Mouse (Mus musculus) G1E (cell line): ENCODE data around the gene Vps35.

Source experiments
- CTCF ChIP-seq: IDR thresholded peaks from 2 replicates; pipeline ENCODE4 v1.5.1; 2012; ENCODE audit warnings: low read depth, low read length, inconsistent platforms, mixed read lengths
- GATA1 ChIP-seq: IDR thresholded peaks from 2 replicates; pipeline ENCODE4 v1.6.1; 2012; ENCODE audit warnings: borderline replicate concordance, low read length, inconsistent platforms, mixed read lengths
- POLR2AphosphoS5 ChIP-seq: IDR thresholded peaks from 2 replicates; pipeline ENCODE4 v1.6.1; 2012; ENCODE audit warnings: low read depth, low read length, inconsistent platforms; ENCODE audit not compliant: insufficient replicate concordance
- TAL1 ChIP-seq: conservative IDR thresholded peaks from 2 replicates; pipeline ENCODE4 v1.6.1; 2012; ENCODE audit warnings: low read depth, low read length, inconsistent platforms, mixed read lengths

DNA sequence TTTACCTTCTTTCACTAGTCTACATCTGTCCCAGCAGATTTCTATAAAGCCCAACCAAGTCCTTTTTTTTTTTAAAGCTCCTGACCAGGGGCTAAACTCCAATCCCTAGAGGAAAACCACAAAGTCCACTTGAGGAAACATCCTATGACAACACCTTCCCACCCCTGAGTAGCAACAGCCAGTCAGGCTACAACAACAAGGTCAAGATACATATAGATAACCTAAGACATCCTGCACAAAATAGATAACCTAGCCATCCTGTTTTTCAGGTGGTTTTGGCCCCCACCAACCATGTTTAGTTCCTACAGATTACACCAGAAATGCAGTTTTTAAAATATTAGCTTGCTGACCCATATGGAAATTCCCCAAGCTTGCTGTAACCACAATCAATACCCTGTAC lies 35.5 kb upstream of the Vps35 start:
- TF ChIP-seq POLR2AphosphoS5 (no peak), TAL1 (peak; percentile 58; the same call in 1 of the 2 replicates), CTCF (no peak), GATA1 (no peak)
